Mouse (Mus musculus): ENCODE measurements around the gene Izumo4. TPM values are rescaled to one million over a fixed set of nuclear protein-coding genes. Genes with fewer than 3 reads are reported as not detected.

The Izumo4 gene
- polyA plus RNA-seq, 1 experiment from 2014 or later = 16.7 TPM

DNA sequence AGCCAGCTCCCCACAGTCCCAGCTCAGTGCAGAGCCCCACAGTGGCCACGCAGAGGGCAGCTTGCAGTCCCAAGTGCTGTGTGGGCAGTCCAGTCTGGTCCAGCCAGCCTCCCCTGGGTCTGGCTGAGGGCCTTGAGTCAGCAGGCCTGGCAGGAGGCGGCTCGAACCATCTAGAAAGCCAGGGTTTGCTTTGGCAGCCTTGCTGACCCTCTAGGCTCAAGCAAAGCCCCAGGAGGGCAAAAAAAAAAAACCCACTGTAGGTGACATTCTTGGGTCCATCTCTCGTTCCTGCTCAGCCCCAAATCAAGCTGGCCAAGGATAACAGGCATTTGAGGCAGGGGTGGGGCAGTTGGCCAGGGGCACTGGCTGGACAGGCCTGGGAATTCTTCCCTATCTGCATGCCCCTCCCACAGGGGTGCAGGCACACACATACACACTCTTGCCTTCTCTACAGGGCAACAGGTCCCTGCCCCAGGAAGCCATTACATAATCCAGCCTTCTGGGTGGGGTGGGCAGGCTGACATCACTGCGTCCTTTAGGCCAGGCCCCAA lies 27.7 kb upstream of the Izumo4 start:
- WGBS = 56% methylated on average over 5 of the region's 5 CpGs
- no peak overlapping the region for H3K27ac ChIP-seq (ENCODE audit: low read length)
- H3K27me3 ChIP-seq (ENCODE audit: control insufficient read depth, insufficient read depth, low read length) = no peaks in the 10 kb centered on the region
- H3K4me2 ChIP-seq (replicated peaks; ENCODE audit: low read depth, low read length) = peak overlapping the region; percentile 89
- peak overlapping the region; percentile 11; the same call in 1 of the 2 replicates for H3K9ac ChIP-seq (replicated peaks; ENCODE audit: low read depth, low read length)
- H3K4me1 ChIP-seq (ENCODE audit: control insufficient read depth, insufficient read depth, low read length) = peaks cover 44% of the 10 kb centered on the region
- no peaks in the 10 kb centered on the region for H3K9me3 ChIP-seq (ENCODE audit: control insufficient read depth, low read depth, low read length)
- no peak for ATAC-seq (ENCODE audit: insufficient number of reproducible peaks, insufficient read depth, low FRiP score, low read depth)
- peaks cover 29% of the 10 kb centered on the region for H3K36me3 ChIP-seq (ENCODE audit: control insufficient read depth, insufficient read depth, low read length)
- peak overlapping the region; percentile 97 for H3K4me3 ChIP-seq (ENCODE audit: low read depth, low read length)

DNA sequence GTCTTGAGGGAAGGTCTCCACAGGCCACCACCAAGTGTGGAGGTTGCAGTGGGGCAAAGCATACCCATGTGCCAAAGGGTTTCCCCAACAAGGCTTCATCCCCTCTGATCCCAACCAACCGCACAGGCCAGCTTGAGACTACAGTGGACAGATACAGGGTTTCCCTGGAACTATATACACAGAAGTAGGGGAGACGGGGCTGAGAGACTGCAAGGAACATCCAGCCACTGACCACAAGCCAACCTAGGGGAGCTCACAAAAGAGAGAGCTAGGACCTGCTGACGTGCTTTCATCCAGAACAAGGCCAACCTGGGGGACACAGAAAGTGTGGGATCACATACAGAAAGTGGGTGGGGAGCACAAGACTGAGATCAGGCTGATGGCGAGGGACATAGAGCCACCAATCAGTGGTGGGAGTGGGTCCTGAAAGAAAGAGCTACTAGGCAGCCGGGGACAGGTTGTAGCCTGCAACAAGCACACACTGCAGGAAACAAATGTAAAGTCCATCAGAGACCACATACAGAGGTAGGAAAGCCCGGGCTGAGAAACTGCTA lies 27.1 kb upstream of the Izumo4 start:
- H3K36me3 ChIP-seq (ENCODE audit: control insufficient read depth, insufficient read depth, low read length) = peaks cover 22% of the 10 kb centered on the region
- H3K9me3 ChIP-seq (ENCODE audit: control insufficient read depth, low read depth, low read length) = no peaks in the 10 kb centered on the region
- no peaks in the 10 kb centered on the region for H3K27me3 ChIP-seq (ENCODE audit: control insufficient read depth, insufficient read depth, low read length)
- peak overlapping the region; percentile 97 for H3K4me3 ChIP-seq (ENCODE audit: low read depth, low read length)
- WGBS = 8% methylated on average over 6 of the region's 6 CpGs
- peak overlapping the region; percentile 81 for H3K27ac ChIP-seq (ENCODE audit: low read length)
- H3K4me1 ChIP-seq (ENCODE audit: control insufficient read depth, insufficient read depth, low read length) = peaks cover 46% of the 10 kb centered on the region
- H3K4me2 ChIP-seq (replicated peaks; ENCODE audit: low read depth, low read length) = peak overlapping the region; percentile 89
- peak overlapping the region; percentile 98 for H3K9ac ChIP-seq (replicated peaks; ENCODE audit: low read depth, low read length)
- ATAC-seq (ENCODE audit: insufficient number of reproducible peaks, insufficient read depth, low FRiP score, low read depth) = no peak

DNA sequence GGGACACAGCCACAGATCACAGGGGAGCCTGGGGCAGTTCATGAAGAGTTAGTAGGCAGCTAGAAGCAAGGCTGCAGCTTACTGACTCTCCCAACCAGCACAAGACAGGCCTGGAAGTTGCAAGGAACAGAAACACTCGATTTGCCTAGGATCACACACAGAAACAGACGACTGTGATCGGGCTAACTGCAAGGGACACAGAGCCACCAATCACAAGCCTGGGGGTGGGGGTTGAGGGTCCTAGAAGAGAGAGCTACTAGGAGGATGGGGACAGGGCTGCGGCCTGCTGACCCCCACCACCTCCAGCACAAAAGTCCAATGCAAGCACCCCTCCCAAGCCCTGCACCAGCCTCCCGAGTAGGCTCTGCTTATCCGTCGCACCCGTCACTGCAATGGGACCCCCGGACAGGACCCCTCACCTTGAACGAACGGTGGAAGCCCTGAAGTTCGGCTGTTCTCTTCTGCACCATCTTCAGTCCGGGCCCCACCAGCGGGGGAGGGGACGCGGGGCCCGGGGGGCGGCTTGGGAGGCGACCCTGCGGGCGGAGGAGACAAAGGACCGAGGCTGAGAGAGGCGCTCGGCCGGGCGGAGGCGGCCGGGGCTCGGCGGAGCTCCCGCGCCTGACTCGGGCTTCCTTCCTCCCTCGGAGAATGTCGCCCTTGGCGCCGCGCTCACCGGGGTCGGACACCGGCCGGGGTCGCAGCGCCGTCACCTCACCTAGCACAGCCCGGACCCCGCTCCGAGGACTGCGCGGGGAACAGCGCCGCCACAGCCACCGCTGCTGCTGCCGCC lies 26.4 kb upstream of the Izumo4 start:
- ATAC-seq (ENCODE audit: insufficient number of reproducible peaks, insufficient read depth, low FRiP score, low read depth) = peak; percentile 2; the same call in 1 of the 2 replicates
- Histone ChIP-seq H3K4me3 (ENCODE audit: low read depth, low read length) (peak overlapping the region; percentile 97), H3K4me1 (ENCODE audit: control insufficient read depth, insufficient read depth, low read length) (peaks cover 46% of the 10 kb centered on the region), H3K9ac (replicated peaks; ENCODE audit: low read depth, low read length) (peak overlapping the region; percentile 98), H3K27ac (ENCODE audit: low read length) (peak overlapping the region; percentile 81), H3K9me3 (ENCODE audit: control insufficient read depth, low read depth, low read length) (no peaks in the 10 kb centered on the region), H3K27me3 (ENCODE audit: control insufficient read depth, insufficient read depth, low read length) (no peaks in the 10 kb centered on the region), H3K4me2 (replicated peaks; ENCODE audit: low read depth, low read length) (peak overlapping the region; percentile 89), H3K36me3 (ENCODE audit: control insufficient read depth, insufficient read depth, low read length) (peaks cover 16% of the 10 kb centered on the region)
- under 1% methylated on average over 53 of the region's 54 CpGs for WGBS

GRCm38 (mm10) chr10:80676198-80676928 lies 25.6 kb upstream of the Izumo4 start:
- H3K9me3 ChIP-seq (ENCODE audit: control insufficient read depth, low read depth, low read length) = no peaks in the 10 kb centered on the region
- ATAC-seq (ENCODE audit: insufficient number of reproducible peaks, insufficient read depth, low FRiP score, low read depth) = peak; percentile 91
- H3K4me2 ChIP-seq (replicated peaks; ENCODE audit: low read depth, low read length) = peak overlapping the region; percentile 89
- H3K36me3 ChIP-seq (ENCODE audit: control insufficient read depth, insufficient read depth, low read length) = peaks cover 9% of the 10 kb centered on the region
- peaks cover 46% of the 10 kb centered on the region for H3K4me1 ChIP-seq (ENCODE audit: control insufficient read depth, insufficient read depth, low read length)
- no peaks in the 10 kb centered on the region for H3K27me3 ChIP-seq (ENCODE audit: control insufficient read depth, insufficient read depth, low read length)
- peak overlapping the region; percentile 98 for H3K9ac ChIP-seq (replicated peaks; ENCODE audit: low read depth, low read length)
- under 1% methylated on average over 72 of the region's 78 CpGs for WGBS
- H3K27ac ChIP-seq (ENCODE audit: low read length) = peak overlapping the region; percentile 99
- H3K4me3 ChIP-seq (ENCODE audit: low read depth, low read length) = peak overlapping the region; percentile 97

GRCm38 (mm10) chr10:80677128-80677875 lies 24.7 kb upstream of the Izumo4 start:
- H3K4me3 ChIP-seq (ENCODE audit: low read depth, low read length) = peak overlapping the region; percentile 97
- H3K9me3 ChIP-seq (ENCODE audit: control insufficient read depth, low read depth, low read length) = no peaks in the 10 kb centered on the region
- no peaks in the 10 kb centered on the region for H3K27me3 ChIP-seq (ENCODE audit: control insufficient read depth, insufficient read depth, low read length)
- no peak for ATAC-seq (ENCODE audit: insufficient number of reproducible peaks, insufficient read depth, low FRiP score, low read depth)
- WGBS = 24% methylated on average over 9 of the region's 9 CpGs
- peaks cover 7% of the 10 kb centered on the region for H3K36me3 ChIP-seq (ENCODE audit: control insufficient read depth, insufficient read depth, low read length)
- peak overlapping the region; percentile 72 for H3K4me2 ChIP-seq (replicated peaks; ENCODE audit: low read depth, low read length)
- H3K27ac ChIP-seq (ENCODE audit: low read length) = peak overlapping the region; percentile 99
- H3K4me1 ChIP-seq (ENCODE audit: control insufficient read depth, insufficient read depth, low read length) = peaks cover 46% of the 10 kb centered on the region
- H3K9ac ChIP-seq (replicated peaks; ENCODE audit: low read depth, low read length) = peak overlapping the region; percentile 63

DNA sequence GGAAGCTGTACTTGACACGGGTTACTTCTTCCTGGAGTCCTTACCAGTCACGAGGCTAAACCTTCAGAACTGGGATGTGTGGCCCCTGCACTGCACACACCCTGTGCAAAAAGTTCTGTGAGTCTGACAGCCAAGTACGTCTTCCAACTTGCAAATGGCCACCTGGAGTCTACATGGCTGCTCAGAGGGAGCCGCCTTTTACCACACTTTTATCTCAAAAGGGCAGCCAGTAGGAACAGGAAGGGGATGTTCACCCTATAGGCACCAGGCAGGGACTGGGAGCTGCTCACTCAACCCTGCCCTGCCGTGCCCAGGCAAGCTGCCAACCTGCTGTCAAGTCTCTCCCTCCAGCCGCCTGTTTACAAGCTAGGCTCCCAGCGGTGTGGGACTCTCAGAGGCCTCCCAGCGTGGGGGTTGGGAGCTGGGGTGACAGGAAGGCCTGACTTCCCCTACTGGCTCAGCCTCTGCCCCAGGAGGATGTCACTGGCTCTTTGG lies 24.0 kb upstream of the Izumo4 start, which contains the start of gene Mknk2:
Mknk2 (minus strand) TSS at position 171 of the 495 bp plus-strand sequence.
- Histone ChIP-seq H3K4me3 (ENCODE audit: low read depth, low read length) (peak within 1 kb of the TSS; percentile 97), H3K9me3 (ENCODE audit: control insufficient read depth, low read depth, low read length) (no peaks in the 10 kb centered on the region), H3K9ac (replicated peaks; ENCODE audit: low read depth, low read length) (peak within 1 kb of the TSS; percentile 63), H3K27ac (ENCODE audit: low read length) (peak within 1 kb of the TSS; percentile 99), H3K4me1 (ENCODE audit: control insufficient read depth, insufficient read depth, low read length) (peaks cover 46% of the 10 kb centered on the region), H3K36me3 (ENCODE audit: control insufficient read depth, insufficient read depth, low read length) (peaks cover 7% of the 10 kb centered on the region), H3K27me3 (ENCODE audit: control insufficient read depth, insufficient read depth, low read length) (no peaks in the 10 kb centered on the region), H3K4me2 (replicated peaks; ENCODE audit: low read depth, low read length) (peak within 1 kb of the TSS; percentile 72)
- ATAC-seq (ENCODE audit: insufficient number of reproducible peaks, insufficient read depth, low FRiP score, low read depth) = peak; percentile 20
- 13% methylated on average over 8 of the region's 8 CpGs for WGBS

GRCm38 (mm10) chr10:80678601-80679377 lies 23.2 kb upstream of the Izumo4 start:
- WGBS = 53% methylated on average over 8 of the region's 10 CpGs
- Histone ChIP-seq H3K4me2 (replicated peaks; ENCODE audit: low read depth, low read length) (peak overlapping the region; percentile 72; the same call in 1 of the 2 replicates), H3K36me3 (ENCODE audit: control insufficient read depth, insufficient read depth, low read length) (peaks cover 3% of the 10 kb centered on the region), H3K4me1 (ENCODE audit: control insufficient read depth, insufficient read depth, low read length) (peaks cover 39% of the 10 kb centered on the region), H3K4me3 (ENCODE audit: low read depth, low read length) (no peak overlapping the region), H3K9me3 (ENCODE audit: control insufficient read depth, low read depth, low read length) (no peaks in the 10 kb centered on the region), H3K9ac (replicated peaks; ENCODE audit: low read depth, low read length) (0 out of 2 replicates have a peak overlapping the region, but pooled peaks have one; percentile 18), H3K27me3 (ENCODE audit: control insufficient read depth, insufficient read depth, low read length) (no peaks in the 10 kb centered on the region), H3K27ac (ENCODE audit: low read length) (peak overlapping the region; percentile 99)
- no peak for ATAC-seq (ENCODE audit: insufficient number of reproducible peaks, insufficient read depth, low FRiP score, low read depth)
